Mouse (Mus musculus): Measurements from ENCODE around the gene Foxp1. TPM values are rescaled to one million over a fixed set of nuclear protein-coding genes. Genes with fewer than 3 reads are reported as not detected.
A peak's percentile ranks its signal among the peaks of the same experiment; 100 is the strongest.

Foxp1 gene
- 55.0 and 68.1 TPM in 2 replicates for polyA plus RNA-seq (2012; rRNA removed)

- peak; percentile 95 for DNase-seq (ENCODE audit: low read depth)
These were observed at the start of gene Foxp1 for GRCm38 (mm10) chr6:99522359-99523108. Gene Foxp1 (minus strand): TSS chr6:99522721.

GRCm38 (mm10) chr6:99572071-99572470, 49.5 kb upstream of the Foxp1 start:
- DNase-seq (ENCODE audit: low read depth) = no peak
- TF ChIP-seq CTCF (IDR thresholded peaks at IDR 0.05; ENCODE audit: borderline replicate concordance, extremely low read depth, insufficient read depth, insufficient read length) (no peak), POLR2A (IDR thresholded peaks at IDR 0.05; ENCODE audit: borderline replicate concordance, extremely low read depth, insufficient read depth, insufficient read length, poor library complexity, severe bottlenecking) (no peak)

More at GRCm38 (mm10) chr6:99522359-99523108, at the start of gene Foxp1:
- TF ChIP-seq POLR2A (IDR thresholded peaks at IDR 0.05; ENCODE audit: borderline replicate concordance, extremely low read depth, insufficient read depth, insufficient read length, poor library complexity, severe bottlenecking) = peak; percentile 61; the same call in 1 of the 2 replicates
- TF ChIP-seq CTCF (IDR thresholded peaks at IDR 0.05; ENCODE audit: borderline replicate concordance, extremely low read depth, insufficient read depth, insufficient read length) = no peak

- DNase-seq (ENCODE audit: low read depth) = no peak
- no peak for TF ChIP-seq CTCF (IDR thresholded peaks at IDR 0.05; ENCODE audit: borderline replicate concordance, extremely low read depth, insufficient read depth, insufficient read length)
- no peak for TF ChIP-seq POLR2A (IDR thresholded peaks at IDR 0.05; ENCODE audit: borderline replicate concordance, extremely low read depth, insufficient read depth, insufficient read length, poor library complexity, severe bottlenecking)
These were observed 44.4 kb upstream of the Foxp1 start for GRCm38 (mm10) chr6:99566921-99567320.

GRCm38 (mm10) chr6:99564766-99565165, 42.2 kb upstream of the Foxp1 start:
- TF ChIP-seq CTCF (IDR thresholded peaks at IDR 0.05; ENCODE audit: borderline replicate concordance, extremely low read depth, insufficient read depth, insufficient read length) (no peak), POLR2A (IDR thresholded peaks at IDR 0.05; ENCODE audit: borderline replicate concordance, extremely low read depth, insufficient read depth, insufficient read length, poor library complexity, severe bottlenecking) (no peak)
- no peak for DNase-seq (ENCODE audit: low read depth)

GRCm38 (mm10) chr6:99556950-99557349, 34.4 kb upstream of the Foxp1 start:
- no peak for DNase-seq (ENCODE audit: low read depth)
- no peak for TF ChIP-seq POLR2A (IDR thresholded peaks at IDR 0.05; ENCODE audit: borderline replicate concordance, extremely low read depth, insufficient read depth, insufficient read length, poor library complexity, severe bottlenecking)
- no peak for TF ChIP-seq CTCF (IDR thresholded peaks at IDR 0.05; ENCODE audit: borderline replicate concordance, extremely low read depth, insufficient read depth, insufficient read length)

GRCm38 (mm10) chr6:99552816-99553215, 30.3 kb upstream of the Foxp1 start:
- no peak for DNase-seq (ENCODE audit: low read depth)
- no peak for TF ChIP-seq POLR2A (IDR thresholded peaks at IDR 0.05; ENCODE audit: borderline replicate concordance, extremely low read depth, insufficient read depth, insufficient read length, poor library complexity, severe bottlenecking)
- TF ChIP-seq CTCF (IDR thresholded peaks at IDR 0.05; ENCODE audit: borderline replicate concordance, extremely low read depth, insufficient read depth, insufficient read length) = no peak

- no peak for DNase-seq (ENCODE audit: low read depth)
- TF ChIP-seq POLR2A (IDR thresholded peaks at IDR 0.05; ENCODE audit: borderline replicate concordance, extremely low read depth, insufficient read depth, insufficient read length, poor library complexity, severe bottlenecking) = no peak
- no peak for TF ChIP-seq CTCF (IDR thresholded peaks at IDR 0.05; ENCODE audit: borderline replicate concordance, extremely low read depth, insufficient read depth, insufficient read length)
These were observed 23.9 kb upstream of the Foxp1 start for GRCm38 (mm10) chr6:99546416-99546815.

- TF ChIP-seq CTCF (IDR thresholded peaks at IDR 0.05; ENCODE audit: borderline replicate concordance, extremely low read depth, insufficient read depth, insufficient read length) (no peak), POLR2A (IDR thresholded peaks at IDR 0.05; ENCODE audit: borderline replicate concordance, extremely low read depth, insufficient read depth, insufficient read length, poor library complexity, severe bottlenecking) (no peak)
- peak; percentile 6 for DNase-seq (ENCODE audit: low read depth)
These were observed 22.9 kb upstream of the Foxp1 start for GRCm38 (mm10) chr6:99545437-99545836.

GRCm38 (mm10) chr6:99541105-99541504, 18.6 kb upstream of the Foxp1 start:
- no peak for DNase-seq (ENCODE audit: low read depth)
- TF ChIP-seq POLR2A (IDR thresholded peaks at IDR 0.05; ENCODE audit: borderline replicate concordance, extremely low read depth, insufficient read depth, insufficient read length, poor library complexity, severe bottlenecking) = no peak
- no peak for TF ChIP-seq CTCF (IDR thresholded peaks at IDR 0.05; ENCODE audit: borderline replicate concordance, extremely low read depth, insufficient read depth, insufficient read length)

GRCm38 (mm10) chr6:99540653-99541052, 18.1 kb upstream of the Foxp1 start:
- TF ChIP-seq CTCF (IDR thresholded peaks at IDR 0.05; ENCODE audit: borderline replicate concordance, extremely low read depth, insufficient read depth, insufficient read length) (no peak), POLR2A (IDR thresholded peaks at IDR 0.05; ENCODE audit: borderline replicate concordance, extremely low read depth, insufficient read depth, insufficient read length, poor library complexity, severe bottlenecking) (no peak)
- DNase-seq (ENCODE audit: low read depth) = no peak

GRCm38 (mm10) chr6:99540146-99540545, 17.6 kb upstream of the Foxp1 start:
- DNase-seq (ENCODE audit: low read depth) = no peak
- TF ChIP-seq POLR2A (IDR thresholded peaks at IDR 0.05; ENCODE audit: borderline replicate concordance, extremely low read depth, insufficient read depth, insufficient read length, poor library complexity, severe bottlenecking) = no peak
- no peak for TF ChIP-seq CTCF (IDR thresholded peaks at IDR 0.05; ENCODE audit: borderline replicate concordance, extremely low read depth, insufficient read depth, insufficient read length)

All from brain, embryonic 14.5 days (tissue).